Mouse (Mus musculus) adrenal gland, adult 18-20 months (tissue): Measurements from ENCODE around the gene Amotl1. TPM values are rescaled to one million over a fixed set of nuclear protein-coding genes. Genes with fewer than 3 reads are reported as not detected.
"Not testable (repeated sequence)": the region's sequence is repeated elsewhere in the genome, so short reads cannot be mapped to it uniquely, and the experiment has no call there.

Experiments used
- DNase-seq, 2 experiments: peaks; one replicate each; pipeline ENCODE4 v3.0.0; 2021 to 2022; ENCODE audit warnings: low spot score in 2 of 2
- long read RNA-seq, 2 experiments: library from polyadenylated mRNA; stranded (forward); transcript quantifications; one replicate each; pipeline ENCODE4 v2.0.0; 2021
- total RNA-seq, 2 experiments: library from RNA; stranded (reverse); gene quantifications; 1 replicate in 1 of 2; 2 replicates in 1 of 2; pipeline ENCODE4 v1.2.3; 2021

Gene Amotl1
- total RNA-seq, result 10 to 100 TPM; 30.3 to 45.1 TPM
- long read RNA-seq, experiment 1, partial matches to known transcripts, result 1 of 5 reads
- long read RNA-seq, experiment 1, other reads (novel, unspliced or antisense), result 4 of 5 reads
- long read RNA-seq, experiment 2, full-length matches to known transcripts, result 1 of 29 reads
- long read RNA-seq, experiment 2, partial matches to known transcripts, result 9 of 29 reads
- long read RNA-seq, experiment 2, other reads (novel, unspliced or antisense), result 19 of 29 reads

DNA sequence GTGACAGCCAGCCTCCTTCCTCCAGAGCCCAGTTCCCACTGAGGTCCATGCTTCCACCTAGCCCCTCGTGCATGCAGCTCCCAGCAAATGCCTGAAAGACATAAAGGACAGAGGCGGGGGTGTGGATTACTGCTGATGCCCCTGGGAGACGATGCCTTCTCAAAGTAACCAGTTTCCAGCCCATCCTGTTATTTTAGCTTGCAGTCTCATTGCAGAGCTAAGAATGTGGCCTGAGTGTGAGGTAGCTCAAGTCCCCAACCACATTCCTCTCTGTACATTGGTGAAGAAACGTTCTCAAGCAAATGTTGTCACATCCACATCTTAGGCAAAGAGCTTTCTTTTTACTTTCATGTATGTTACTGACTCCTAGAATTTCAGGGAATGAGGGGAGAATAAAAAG lies at the start of gene Amotl1:
Amotl1 (minus strand) TSS at position 101 of the 400 bp plus-strand sequence.
- no peak for DNase-seq

DNA sequence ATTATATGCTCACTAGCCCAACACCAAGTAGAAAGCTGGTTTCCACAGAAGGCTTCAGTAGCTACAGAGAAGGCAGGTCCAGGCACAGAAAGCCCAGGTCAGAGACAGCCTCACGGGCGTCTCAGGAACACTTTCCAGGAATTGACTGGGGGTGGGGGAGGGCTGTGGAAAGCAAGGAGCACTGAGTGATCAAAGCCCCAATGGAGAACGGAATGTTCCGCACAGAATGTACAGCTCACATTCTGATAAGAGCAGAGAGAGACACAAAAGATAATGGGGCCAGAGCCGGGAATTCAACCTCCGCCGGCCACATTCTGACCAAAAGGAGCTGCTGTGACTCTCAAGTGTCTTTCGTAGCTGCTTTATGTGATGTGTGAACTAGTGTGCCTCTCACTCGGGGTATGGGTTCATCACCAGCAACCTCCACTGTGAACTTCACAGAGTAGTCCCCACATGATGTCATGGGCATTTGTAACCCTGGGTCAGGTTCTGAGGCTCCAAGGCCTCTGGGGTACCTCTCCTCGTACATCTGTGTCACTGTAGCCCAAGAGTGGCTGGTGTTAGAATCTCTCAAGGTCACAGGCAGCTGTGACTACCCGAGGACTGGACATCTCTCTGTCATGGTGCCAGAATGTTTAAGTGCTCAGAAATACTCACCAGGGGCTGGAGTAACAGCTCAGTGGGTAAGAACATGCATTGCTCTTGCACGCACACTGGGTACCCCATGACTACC lies 44.7 kb upstream of the Amotl1 start:
- no peak for DNase-seq

DNA sequence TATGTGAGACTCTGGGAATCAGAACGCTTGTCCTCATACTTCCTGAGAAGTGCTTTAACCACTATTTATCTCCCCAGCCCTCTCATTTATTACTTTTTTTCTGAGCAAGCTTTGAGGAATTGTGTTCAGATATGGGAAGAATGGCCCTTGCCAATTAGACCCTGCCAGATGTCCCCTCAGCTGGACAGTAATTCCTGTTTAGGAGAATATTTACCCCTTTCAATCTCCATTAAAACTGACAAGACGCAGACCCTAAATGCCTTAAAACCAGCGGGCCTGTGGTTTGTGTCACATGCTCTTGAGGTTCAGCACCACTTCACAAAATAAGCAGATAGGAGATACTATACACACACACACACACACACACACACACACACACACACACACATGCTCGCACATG lies 39.5 kb upstream of the Amotl1 start:
- no peak for DNase-seq

DNA sequence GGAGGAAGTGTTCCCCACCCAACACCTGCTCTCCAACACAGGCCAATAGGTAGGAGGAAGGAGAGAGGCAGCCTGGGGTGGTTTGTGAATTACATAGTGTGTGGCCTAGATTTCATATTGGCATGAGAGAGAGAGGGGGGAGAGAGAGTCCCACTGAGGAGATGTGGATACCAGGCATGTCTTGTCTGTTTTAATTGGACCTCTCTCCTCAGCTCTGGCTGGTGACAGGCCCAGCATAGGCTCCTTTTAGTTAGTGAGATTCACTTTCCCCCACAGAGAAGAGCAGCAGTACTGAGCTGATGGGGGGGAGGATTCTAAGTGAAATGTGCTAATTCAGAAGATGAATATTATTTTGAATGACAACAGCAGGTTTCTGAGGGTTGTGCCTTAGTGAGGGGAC lies 37.9 kb upstream of the Amotl1 start:
- no peak for DNase-seq

- DNase-seq, result no peak
Measured at GRCm38 (mm10) chr9:14680584-14680983, 35.7 kb upstream of the Amotl1 start.

DNA sequence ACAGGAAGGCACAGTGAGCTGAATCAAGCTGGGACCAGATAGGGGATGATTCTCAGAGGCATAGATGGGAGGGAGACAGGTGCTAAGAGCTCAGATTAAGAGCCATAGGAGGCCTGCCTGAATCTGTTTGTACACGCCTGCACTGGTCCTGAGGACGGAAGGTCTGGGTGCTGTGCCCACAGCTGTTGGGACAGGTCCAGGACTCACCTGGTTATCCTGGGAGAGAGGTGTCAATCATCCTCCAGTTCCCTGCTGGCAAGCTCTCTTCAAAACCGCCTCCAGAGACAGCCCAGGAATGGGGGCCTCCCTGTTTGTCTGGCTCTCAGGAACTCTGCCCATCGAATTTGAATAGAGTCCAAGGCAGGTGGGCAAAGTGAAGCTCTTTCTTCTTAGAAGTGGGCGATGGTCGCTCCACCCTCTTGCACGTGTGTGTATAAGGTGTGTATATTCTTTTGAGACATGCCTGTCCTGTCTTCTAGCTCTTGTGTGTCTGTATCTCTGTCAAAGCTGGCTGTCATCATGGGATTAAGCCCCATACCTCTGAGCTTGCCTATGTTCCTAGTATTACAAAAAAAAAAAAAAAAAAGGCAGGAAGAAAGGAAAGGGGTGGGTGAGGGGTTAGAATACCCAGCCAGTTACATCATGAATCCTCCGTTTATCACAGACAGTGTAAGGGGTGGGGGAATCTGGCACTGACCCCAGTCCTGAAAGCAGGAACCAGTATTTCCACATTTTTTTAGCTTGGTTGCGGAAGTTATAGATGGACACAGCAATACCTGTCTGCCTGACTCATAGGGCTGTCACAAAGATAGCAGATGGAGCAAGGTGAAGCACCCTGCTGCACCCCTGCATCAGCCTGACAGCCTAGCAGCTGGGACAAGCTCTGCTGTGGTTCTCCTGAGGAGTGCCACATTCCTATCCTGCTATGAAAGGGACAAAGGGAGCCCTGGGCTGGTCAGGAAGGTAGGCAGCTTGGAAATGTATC lies 31.1 kb upstream of the Amotl1 start:
- DNase-seq, result no peak

- DNase-seq, result no peak
Measured at GRCm38 (mm10) chr9:14674506-14674905, 29.6 kb upstream of the Amotl1 start.

DNA sequence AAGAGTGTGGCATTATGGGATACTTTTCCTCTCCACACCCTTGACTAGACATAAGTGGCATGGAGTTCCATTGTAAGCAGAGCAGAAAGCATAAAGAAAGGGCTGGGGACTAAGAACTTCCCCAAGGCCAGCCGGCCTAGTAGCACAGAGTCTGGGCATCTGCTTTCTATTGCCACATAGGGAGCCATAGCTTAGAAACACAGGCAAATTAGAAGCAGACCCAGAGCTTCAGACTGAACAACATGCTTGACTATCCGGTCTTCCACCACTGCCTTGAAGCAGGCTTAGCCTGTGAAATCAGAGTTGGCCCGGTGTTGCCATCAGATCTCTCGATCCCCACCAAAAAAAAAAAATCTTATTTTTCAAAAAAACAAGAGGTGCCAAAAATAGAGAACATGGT lies 28.3 kb upstream of the Amotl1 start:
- no peak for DNase-seq

GRCm38 (mm10) chr9:14671965-14672364 lies 27.1 kb upstream of the Amotl1 start:
- not testable (repeated sequence) for DNase-seq

DNA sequence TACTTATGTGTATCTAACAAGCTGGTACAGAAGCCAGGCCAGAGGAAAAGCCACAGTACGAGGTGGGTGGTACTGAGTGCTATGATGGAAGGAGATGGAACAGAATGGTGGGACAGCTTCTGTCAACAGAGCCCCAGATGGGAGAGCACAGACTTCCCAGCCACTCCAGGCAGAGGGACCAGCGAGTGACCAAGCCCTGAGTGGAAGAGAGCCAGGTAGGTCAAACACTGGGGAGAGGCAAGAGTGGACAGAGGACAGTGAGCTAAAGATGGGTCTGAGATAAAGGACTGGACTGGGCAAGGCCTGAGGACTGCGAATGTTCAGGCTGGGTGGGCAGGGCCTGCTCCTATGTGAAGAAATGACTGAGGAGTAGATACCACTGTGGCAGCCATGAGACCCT lies 23.5 kb upstream of the Amotl1 start:
- no peak for DNase-seq

DNA sequence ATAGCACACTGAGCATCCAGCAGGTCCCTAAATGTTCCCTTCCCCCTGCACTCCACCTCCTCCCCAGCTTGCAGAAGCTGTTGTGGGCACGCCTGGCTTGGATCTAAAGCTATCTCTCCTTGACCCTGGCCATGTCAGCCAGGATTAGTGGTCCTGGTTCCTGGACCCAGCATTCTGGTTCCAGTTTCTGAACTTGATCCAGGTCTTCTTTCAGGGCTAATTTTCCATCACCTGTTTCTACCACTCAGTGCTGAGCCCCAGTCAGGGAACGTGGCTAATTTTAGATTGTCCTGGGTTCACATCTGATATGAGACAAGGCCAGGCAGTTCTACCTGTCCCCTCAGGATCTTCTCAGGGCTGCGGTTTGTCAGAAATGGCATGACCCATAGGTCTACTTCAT lies 21.2 kb upstream of the Amotl1 start:
- no peak for DNase-seq

DNA sequence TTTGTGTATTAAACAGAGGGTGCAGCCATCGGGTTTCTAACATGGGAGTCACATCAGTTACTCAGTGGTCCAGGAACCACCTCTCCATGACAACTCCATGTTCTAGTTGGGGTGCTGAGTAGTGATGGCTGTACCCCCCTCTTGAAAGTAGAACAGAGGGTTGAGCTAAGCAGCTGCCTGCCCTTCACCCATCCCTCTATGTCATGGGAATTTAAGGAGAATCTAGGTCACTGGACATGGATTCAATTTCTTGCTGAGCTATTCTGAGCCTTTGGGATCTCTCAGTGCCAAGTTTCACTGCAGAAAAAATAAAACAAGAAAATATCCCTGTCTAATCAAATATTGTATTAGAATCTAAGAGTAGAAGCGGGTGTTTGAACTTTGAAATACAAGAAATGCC lies 18.7 kb upstream of the Amotl1 start:
- DNase-seq, result no peak

DNA sequence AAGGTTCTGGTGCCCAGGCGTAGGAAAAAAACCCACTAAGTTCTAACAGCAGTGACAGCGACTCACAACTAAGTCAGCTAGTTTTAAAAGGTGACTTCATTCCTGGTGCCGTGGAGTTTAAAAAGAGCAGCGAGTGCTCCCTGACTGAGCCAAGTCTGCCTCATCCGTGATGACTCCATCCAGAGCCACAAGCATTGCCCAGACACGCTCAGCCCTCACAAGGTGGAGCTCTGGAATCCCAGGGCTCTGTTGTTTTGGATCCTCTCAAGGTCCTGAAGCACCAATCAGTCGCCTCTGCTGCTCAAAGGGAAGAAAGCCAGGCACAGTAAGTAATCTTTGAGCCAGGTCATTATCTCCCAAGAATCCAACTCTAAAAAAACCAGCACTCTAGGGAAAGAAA lies 18.0 kb upstream of the Amotl1 start:
- no peak for DNase-seq

GRCm38 (mm10) chr9:14662138-14662537 lies 17.3 kb upstream of the Amotl1 start:
- DNase-seq, result no peak

DNA sequence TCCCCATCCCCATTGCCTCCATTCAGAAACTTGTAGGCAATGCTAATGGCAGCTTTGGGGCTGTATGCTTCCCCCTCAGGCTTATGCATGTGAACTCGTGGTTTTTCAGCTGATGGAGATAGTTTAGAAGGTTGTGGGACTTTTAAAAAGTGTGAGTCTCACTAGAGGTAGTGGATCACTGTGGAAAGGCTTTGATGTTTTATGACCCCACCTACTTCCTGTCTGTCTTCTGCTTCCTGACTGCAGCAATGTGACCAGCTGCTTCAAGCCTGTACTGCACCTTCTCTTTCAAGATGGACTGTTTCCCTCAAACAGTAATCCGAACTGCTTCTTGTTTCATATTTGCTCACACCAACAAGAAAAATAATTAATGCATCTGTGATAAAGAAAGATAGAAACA lies 13.1 kb upstream of the Amotl1 start:
- no peak for DNase-seq

GRCm38 (mm10) chr9:14654010-14654409 lies 9.2 kb upstream of the Amotl1 start:
- no peak for DNase-seq

DNA sequence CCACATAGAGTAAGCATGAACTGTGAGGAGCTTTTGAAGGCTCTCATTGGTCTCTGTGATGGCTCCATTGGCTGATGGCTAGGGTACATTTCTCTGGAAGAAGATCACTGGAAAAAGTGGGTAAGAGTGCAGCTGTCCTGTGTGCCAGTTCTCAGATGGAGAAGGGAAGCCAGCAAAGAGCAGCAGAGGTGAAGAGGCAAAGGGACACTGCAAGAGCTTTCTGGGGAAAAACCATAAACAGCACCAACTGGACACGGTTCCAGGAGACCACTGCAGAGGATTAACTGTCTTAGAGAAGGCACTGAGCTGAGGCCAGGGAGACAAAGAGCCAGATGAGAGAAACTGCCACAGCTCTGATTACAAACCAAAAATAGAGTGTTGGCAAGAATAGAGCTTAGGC lies 7.9 kb upstream of the Amotl1 start:
- DNase-seq, result no peak

- DNase-seq, result no peak
Measured at GRCm38 (mm10) chr9:14647849-14648248, 3.0 kb upstream of the Amotl1 start.

GRCm38 (mm10) chr9:14646641-14647040 lies 1.8 kb upstream of the Amotl1 start:
- DNase-seq, result no peak

DNA sequence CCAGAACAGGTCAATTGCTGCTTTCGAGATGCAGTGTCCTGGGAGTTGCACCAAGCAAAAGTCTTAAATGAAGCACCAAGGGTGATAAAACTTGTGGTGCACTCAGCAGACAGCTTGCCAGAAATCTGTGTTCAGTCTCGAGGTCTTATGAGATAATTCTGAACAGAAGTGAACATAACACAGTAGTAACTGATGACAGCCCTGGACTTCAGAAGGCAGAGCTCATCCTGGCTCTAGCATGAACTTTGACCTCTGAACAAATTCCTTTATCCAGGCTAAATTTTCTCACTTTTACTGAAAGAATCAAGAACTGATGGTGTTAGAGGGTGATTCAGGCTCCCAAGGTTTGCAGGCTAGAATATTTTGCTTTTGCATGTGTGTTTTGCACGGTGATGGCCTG lies 1.2 kb upstream of the Amotl1 start:
- no peak for DNase-seq

DNA sequence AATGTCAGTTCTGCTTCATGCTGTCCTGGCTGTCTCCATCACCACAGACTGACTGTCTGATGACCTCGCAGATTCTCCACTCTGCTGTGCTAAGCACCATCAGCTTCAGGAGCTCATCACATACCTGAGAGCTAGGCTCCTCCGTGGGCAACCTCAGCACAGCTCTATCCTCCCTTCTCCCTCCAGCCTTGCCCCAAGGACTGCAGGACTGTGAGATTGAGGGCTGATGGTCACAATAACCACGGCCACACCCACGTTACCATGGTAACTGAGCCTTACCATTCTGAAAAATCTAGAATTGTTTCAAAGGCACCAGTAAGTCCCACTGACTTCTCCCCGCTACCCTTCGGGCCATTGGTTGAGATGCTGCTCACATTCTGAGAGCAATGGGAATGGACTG lies 1.5 kb downstream of the Amotl1 start:
- DNase-seq, result no peak
